Mouse (Mus musculus): ENCODE measurements around the gene Ucp1. TPM values are rescaled to one million over a fixed set of nuclear protein-coding genes. Genes with fewer than 3 reads are reported as not detected.
"Not testable (repeated sequence)": the region's sequence is repeated elsewhere in the genome, so short reads cannot be mapped to it uniquely, and the experiment has no call there.

Ucp1 gene
- polyA plus RNA-seq, 1 experiment from 2014 or later, result 0.23 TPM

DNA sequence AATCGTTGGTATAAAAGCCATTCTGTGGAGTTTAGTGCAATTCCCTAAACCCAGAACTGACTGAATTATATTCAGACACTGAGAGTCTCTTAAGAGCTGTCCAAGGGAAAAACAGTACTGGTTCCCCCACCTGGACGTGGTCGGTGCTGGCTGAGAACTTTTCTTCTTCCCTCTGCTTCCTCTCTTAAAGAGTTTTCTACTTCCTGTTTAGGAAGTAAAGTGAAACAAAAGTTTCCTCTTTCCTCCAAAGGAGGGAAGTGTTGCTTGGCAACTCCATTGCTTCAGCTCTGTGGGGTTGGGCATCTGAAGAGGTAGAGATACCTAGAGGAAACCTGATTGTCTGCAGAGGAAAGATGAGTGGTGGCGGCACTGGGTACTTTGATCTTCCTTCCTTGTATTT lies 7.2 kb downstream of the Ucp1 start:
- H3K4me1 ChIP-seq, result no peaks in the 10 kb centered on the region
- no peaks in the 10 kb centered on the region for H3K27me3 ChIP-seq
- no peak overlapping the region for H3K27ac ChIP-seq (replicated peaks)
- no peak overlapping the region for H3K4me3 ChIP-seq
- H3K4me2 ChIP-seq (replicated peaks), result no peak overlapping the region
- ATAC-seq (replicated peaks), result no peak
- 85% methylated on average over 4 of the region's 4 CpGs for WGBS
- H3K9ac ChIP-seq (replicated peaks), result no peak overlapping the region
- no peaks in the 10 kb centered on the region for H3K36me3 ChIP-seq
- H3K9me3 ChIP-seq, result no peaks in the 10 kb centered on the region

DNA sequence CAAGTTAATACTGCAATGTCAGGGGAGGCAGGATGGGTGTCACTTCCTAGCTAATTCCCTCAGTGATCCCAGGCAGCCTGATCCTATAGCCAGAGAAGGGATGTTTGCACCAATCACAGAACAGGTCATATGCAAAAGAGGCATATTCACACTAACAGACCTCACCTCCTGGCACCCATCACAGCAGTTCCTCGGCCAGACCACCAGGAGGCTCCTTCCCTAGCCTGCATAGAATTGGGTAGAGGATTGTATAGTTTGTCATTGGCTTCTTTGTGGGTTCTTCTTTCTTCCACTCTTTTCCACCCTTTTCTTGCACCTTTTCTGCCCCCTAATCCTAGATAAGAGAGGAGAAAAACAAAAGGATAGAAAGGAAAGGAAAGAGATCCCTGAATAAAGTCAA lies 10.0 kb downstream of the Ucp1 start:
- Histone ChIP-seq H3K4me2 (replicated peaks) (no peak overlapping the region), H3K4me1 (no peaks in the 10 kb centered on the region), H3K4me3 (no peak overlapping the region), H3K36me3 (no peaks in the 10 kb centered on the region), H3K27ac (replicated peaks) (no peak overlapping the region), H3K9ac (replicated peaks) (no peak overlapping the region), H3K27me3 (no peaks in the 10 kb centered on the region), H3K9me3 (no peaks in the 10 kb centered on the region)
- ATAC-seq (replicated peaks), result no peak
- 48% methylated on average over 1 of the region's 1 CpGs for WGBS

DNA sequence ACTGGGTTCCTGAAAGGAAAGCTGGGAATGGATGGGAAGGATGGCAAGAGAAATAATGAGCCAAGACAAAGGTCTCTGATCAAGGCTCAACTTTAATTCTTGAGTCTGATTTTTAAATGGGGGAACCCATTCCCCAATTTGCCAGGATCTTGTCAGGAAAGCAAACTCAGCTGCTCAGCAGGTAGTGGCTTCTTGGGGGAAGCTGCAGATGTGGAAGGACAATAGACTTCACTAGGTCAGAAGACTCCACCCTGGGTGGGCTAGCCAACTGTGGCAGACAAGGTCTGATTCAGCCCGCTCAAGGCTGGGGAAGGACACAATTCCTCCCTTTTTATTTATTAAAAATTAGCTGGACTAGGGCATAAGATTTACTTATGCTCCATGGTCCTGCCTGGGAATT lies 14.8 kb downstream of the Ucp1 start:
- Histone ChIP-seq H3K4me2 (replicated peaks) (no peak overlapping the region), H3K36me3 (no peaks in the 10 kb centered on the region), H3K4me3 (no peak overlapping the region), H3K9ac (replicated peaks) (no peak overlapping the region), H3K9me3 (no peaks in the 10 kb centered on the region), H3K27ac (replicated peaks) (no peak overlapping the region), H3K27me3 (no peaks in the 10 kb centered on the region), H3K4me1 (no peaks in the 10 kb centered on the region)
- WGBS, result 95% methylated on average over 1 of the region's 1 CpGs
- ATAC-seq (replicated peaks), result no peak

DNA sequence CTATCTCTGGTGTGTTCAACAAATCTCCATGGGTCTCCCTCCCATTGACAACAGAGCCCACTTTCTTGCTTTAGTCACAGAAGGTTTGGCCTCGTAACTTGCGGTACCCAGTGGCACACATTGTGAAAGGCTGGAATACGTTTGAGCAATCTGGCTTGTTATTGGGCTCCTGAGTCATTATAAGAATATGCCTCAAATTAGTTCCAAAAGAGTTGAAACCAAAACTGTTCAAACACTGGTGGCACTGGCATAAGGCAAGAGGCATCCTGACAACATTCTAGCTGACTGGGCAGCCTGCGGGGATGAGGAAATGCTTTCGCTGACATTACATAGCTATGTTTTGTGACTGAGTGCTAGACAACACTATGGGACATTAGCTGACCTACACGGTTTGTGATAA lies 19.7 kb downstream of the Ucp1 start:
- ATAC-seq (replicated peaks), result no peak
- Histone ChIP-seq H3K4me1 (no peaks in the 10 kb centered on the region), H3K36me3 (peaks cover 7% of the 10 kb centered on the region; the same call in 1 of the 2 replicates), H3K27ac (replicated peaks) (no peak overlapping the region), H3K9me3 (no peaks in the 10 kb centered on the region), H3K4me2 (replicated peaks) (no peak overlapping the region), H3K9ac (replicated peaks) (no peak overlapping the region), H3K4me3 (no peak overlapping the region), H3K27me3 (no peaks in the 10 kb centered on the region)
- 80% methylated on average over 6 of the region's 6 CpGs for WGBS

DNA sequence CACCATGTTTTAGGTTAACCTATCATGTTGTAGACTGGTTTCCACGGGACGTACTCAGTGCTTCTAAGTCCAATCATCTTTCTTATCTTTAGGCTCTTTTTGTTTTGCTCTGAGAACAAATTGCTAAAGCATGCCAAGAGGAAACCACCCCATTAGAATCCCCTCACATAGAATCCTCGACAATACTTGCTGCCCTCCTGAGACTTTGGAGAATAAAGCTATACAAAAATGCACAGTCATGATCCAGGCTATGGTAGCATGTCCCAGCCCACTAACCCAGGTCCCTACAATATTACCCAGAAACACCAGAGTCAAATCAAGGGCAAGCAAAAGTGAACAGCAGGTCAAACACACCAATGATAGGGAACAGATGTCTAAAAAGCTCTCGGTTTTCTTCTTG lies 24.9 kb downstream of the Ucp1 start:
- WGBS, result 87% methylated on average over 4 of the region's 4 CpGs
- H3K4me2 ChIP-seq (replicated peaks); H3K4me1 ChIP-seq; ATAC-seq (replicated peaks); H3K9ac ChIP-seq (replicated peaks); H3K27ac ChIP-seq (replicated peaks); H3K4me3 ChIP-seq; H3K27me3 ChIP-seq; H3K9me3 ChIP-seq: not testable (repeated sequence)
- peaks cover 43% of the 10 kb centered on the region for H3K36me3 ChIP-seq

DNA sequence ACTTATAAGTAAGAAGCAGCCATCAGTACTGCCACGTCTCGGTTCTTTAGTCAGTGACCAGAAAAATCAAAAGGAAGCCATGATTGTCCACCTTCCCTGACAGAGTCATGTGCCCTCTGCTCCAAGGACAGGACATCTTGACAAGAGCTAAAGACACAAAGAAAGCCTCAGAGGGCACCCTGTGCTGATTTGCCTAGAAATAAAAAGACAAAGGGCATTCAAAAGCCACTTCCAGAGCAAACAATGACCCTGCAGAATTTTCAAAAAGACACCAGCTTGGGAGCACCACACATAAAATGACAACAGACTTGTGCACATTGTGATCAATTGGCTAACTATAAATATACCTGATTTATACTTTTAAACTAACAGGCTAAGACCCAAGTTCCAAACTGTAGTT lies 25.5 kb downstream of the Ucp1 start:
- 83% methylated on average over 2 of the region's 2 CpGs for WGBS
- peaks cover 47% of the 10 kb centered on the region for H3K36me3 ChIP-seq

DNA sequence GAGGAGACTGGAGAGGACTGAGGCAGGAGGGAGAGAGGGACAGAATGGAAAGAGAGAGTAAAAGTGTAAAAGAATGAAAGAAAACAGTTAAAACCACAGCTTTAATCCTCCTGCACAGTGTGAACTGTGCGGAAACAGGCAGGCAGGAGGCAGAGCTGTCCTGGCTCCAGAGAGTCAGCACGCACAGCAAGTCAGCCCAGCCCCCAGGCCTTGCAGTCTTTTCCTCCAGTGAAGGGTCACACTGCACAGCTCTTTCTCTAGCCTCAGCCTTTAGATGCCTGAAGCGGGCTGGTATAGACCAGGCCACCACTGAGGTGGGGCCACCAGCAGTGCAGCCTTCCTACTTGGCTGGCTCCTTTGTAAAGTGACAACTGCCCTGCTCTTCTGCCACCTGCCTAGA lies 30.4 kb downstream of the Ucp1 start:
- no peak overlapping the region for H3K4me2 ChIP-seq (replicated peaks)
- H3K36me3 ChIP-seq, result peaks cover 71% of the 10 kb centered on the region
- H3K9ac ChIP-seq (replicated peaks), result no peak overlapping the region
- no peak overlapping the region for H3K27ac ChIP-seq (replicated peaks)
- H3K9me3 ChIP-seq, result no peaks in the 10 kb centered on the region
- no peaks in the 10 kb centered on the region for H3K4me1 ChIP-seq
- no peaks in the 10 kb centered on the region for H3K27me3 ChIP-seq
- H3K4me3 ChIP-seq, result no peak overlapping the region
- ATAC-seq (replicated peaks), result no peak
- 40% methylated on average over 3 of the region's 3 CpGs for WGBS

More for the DNA sequence above, 25.5 kb downstream of the Ucp1 start:
- no peak overlapping the region for H3K9ac ChIP-seq (replicated peaks)
- no peaks in the 10 kb centered on the region for H3K9me3 ChIP-seq
- no peaks in the 10 kb centered on the region for H3K27me3 ChIP-seq
- H3K4me1 ChIP-seq, result no peaks in the 10 kb centered on the region
- H3K27ac ChIP-seq (replicated peaks), result no peak overlapping the region
- no peak for ATAC-seq (replicated peaks)
- no peak overlapping the region for H3K4me3 ChIP-seq
- H3K4me2 ChIP-seq (replicated peaks), result no peak overlapping the region

DNA sequence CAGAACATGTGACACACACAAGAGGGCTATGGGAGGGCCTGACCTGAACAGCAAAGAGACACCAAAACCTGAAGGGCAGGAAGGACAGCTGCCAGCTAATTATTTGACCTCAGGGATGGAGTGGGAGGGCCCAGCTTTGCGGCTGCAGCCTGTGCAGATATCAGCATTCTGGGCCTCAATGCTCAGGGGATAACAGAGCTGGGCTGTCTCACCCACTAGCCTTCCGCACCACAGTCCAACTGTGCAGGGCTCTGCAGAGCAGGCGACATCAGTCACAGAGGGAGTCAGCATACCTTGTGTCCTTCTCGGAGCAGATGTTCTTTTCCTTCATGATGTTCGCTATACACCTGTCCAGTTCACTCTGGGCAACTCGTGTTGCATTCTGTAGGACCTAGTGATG lies 32.2 kb downstream of the Ucp1 start:
- Histone ChIP-seq H3K27me3 (no peaks in the 10 kb centered on the region), H3K36me3 (peaks cover 61% of the 10 kb centered on the region), H3K9me3 (no peaks in the 10 kb centered on the region), H3K9ac (replicated peaks) (no peak overlapping the region), H3K4me3 (no peak overlapping the region), H3K27ac (replicated peaks) (no peak overlapping the region), H3K4me2 (replicated peaks) (no peak overlapping the region), H3K4me1 (no peaks in the 10 kb centered on the region)
- WGBS, result 94% methylated on average over 6 of the region's 6 CpGs
- no peak for ATAC-seq (replicated peaks)

DNA sequence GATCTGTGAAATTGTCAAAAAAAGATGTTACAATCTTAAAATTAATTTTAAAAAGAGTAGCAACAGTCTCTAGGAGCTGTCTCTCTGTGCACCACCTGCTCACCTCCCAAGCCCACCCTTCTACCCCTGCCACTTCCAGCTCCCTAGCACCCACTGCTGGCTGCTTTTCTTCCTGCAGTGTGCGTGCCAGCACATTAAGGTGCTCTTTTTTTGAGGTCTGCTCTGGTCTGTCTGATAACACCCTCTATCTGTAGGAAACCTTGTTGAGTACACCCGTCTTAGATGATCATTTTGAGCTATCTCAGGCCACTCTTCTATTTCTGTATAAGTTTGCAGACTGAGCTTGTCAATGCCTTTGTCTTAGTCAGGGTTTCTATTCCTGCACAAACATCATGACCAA lies 32.9 kb downstream of the Ucp1 start:
- 86% methylated on average over 2 of the region's 2 CpGs for WGBS
- no peaks in the 10 kb centered on the region for H3K9me3 ChIP-seq
- ATAC-seq (replicated peaks), result no peak
- H3K27ac ChIP-seq (replicated peaks), result no peak overlapping the region
- H3K36me3 ChIP-seq, result peaks cover 58% of the 10 kb centered on the region
- no peaks in the 10 kb centered on the region for H3K4me1 ChIP-seq
- no peak overlapping the region for H3K4me3 ChIP-seq
- H3K9ac ChIP-seq (replicated peaks), result no peak overlapping the region
- H3K4me2 ChIP-seq (replicated peaks), result no peak overlapping the region
- H3K27me3 ChIP-seq, result no peaks in the 10 kb centered on the region

DNA sequence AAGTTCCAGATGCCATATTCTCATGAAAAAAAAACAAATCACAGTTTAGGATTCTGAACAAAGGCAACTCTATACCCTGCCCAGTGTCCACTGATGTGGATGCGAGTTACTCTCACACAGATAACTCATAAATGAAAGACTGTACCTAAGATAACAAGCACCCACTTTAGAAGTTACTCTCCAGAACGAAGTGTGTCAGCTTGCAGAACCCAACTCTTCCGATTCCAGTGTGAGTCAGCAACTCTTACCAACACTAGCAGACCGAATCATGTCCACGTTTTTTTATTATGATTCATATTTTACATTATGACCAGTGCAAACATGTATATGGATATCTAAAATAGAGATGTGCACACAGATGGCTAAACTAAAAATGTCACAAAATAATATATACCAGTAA lies 37.7 kb downstream of the Ucp1 start:
- peaks cover 28% of the 10 kb centered on the region; the same call in 1 of the 2 replicates for H3K36me3 ChIP-seq
- H3K27me3 ChIP-seq, result no peaks in the 10 kb centered on the region
- no peak for ATAC-seq (replicated peaks)
- no peak overlapping the region for H3K4me3 ChIP-seq
- 96% methylated on average over 5 of the region's 5 CpGs for WGBS
- H3K4me2 ChIP-seq (replicated peaks), result no peak overlapping the region
- no peak overlapping the region for H3K9ac ChIP-seq (replicated peaks)
- peaks cover 25% of the 10 kb centered on the region for H3K4me1 ChIP-seq
- H3K27ac ChIP-seq (replicated peaks), result no peak overlapping the region
- no peaks in the 10 kb centered on the region for H3K9me3 ChIP-seq

DNA sequence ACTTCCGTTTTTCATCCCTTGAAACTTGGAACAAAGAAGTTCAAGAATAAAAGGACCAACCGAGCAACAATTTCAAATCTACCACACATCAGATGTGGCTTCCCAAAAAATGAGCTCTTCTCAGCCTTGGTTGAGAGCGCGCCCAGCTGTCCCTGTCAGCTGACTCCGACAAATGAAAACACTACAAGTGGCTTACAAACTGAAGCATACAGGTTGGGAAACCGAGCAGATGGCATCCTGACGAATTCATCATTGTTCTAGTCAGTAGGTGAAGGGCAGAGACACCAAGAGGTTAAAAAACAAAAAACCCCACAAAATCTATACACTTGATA lies 41.4 kb downstream of the Ucp1 start:
- H3K4me3 ChIP-seq, result peak overlapping the region; percentile 88
- ATAC-seq (replicated peaks), result peak; percentile 27
- H3K27me3 ChIP-seq, result no peaks in the 10 kb centered on the region
- H3K4me1 ChIP-seq, result peaks cover 27% of the 10 kb centered on the region
- peak overlapping the region; percentile 90 for H3K27ac ChIP-seq (replicated peaks)
- no peaks in the 10 kb centered on the region for H3K9me3 ChIP-seq
- peaks cover 14% of the 10 kb centered on the region; the same call in 1 of the 2 replicates for H3K36me3 ChIP-seq
- 6% methylated on average over 7 of the region's 7 CpGs for WGBS
- peak overlapping the region; percentile 80 for H3K9ac ChIP-seq (replicated peaks)
- peak overlapping the region; percentile 76 for H3K4me2 ChIP-seq (replicated peaks)

DNA sequence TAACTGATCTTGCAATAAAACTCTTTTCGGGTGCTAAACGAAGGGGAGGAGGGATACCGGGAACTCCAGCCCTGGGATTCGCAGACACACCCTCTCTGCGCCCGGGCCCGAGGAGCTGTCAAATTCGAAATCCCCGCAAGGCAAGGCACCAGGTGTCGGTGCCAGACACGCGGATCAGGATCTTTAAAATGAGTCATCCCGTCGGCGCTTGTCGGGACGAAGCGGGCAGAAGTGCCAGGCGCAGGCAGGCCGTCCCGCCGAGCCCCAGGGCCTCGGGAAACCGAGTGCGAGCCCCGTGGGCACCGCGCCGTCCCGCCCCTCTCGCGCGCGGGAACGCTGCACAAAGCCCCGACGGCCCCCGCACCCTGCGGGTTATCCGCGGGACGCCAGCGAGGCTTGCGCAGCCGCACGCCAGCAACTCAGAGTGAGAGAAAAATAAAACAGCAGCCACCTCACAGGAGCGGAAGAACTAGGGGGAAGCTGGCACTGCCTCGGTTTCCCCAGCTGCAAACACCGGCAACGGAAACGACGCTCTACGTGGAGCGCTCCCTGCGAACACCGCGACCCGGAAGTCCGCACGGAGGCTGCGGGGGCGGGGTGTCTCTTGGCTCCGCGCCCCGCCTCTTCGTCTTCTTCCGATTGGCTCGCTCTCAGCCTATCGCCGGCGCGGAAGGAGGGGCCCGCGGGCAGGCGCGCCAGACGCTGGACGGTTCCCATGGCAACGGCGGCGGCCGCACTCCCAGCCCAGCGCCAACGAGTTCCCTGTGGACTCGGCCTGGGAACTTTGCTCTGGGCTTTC lies 41.9 kb downstream of the Ucp1 start, which contains the start of gene Elmod2:
TSS of gene Elmod2 (minus strand) at position 588 of the 799 bp plus-strand sequence.
- Histone ChIP-seq H3K9me3 (no peaks in the 10 kb centered on the region), H3K4me2 (replicated peaks) (peak within 1 kb of the TSS; percentile 76), H3K4me1 (peaks cover 27% of the 10 kb centered on the region), H3K27ac (replicated peaks) (peak within 1 kb of the TSS; percentile 90), H3K36me3 (peaks cover 12% of the 10 kb centered on the region; the same call in 1 of the 2 replicates), H3K9ac (replicated peaks) (peak within 1 kb of the TSS; percentile 80), H3K4me3 (peak within 1 kb of the TSS; percentile 88), H3K27me3 (no peaks in the 10 kb centered on the region)
- ATAC-seq (replicated peaks), result peak; percentile 99
- under 1% methylated on average over 84 of the region's 85 CpGs for WGBS

DNA sequence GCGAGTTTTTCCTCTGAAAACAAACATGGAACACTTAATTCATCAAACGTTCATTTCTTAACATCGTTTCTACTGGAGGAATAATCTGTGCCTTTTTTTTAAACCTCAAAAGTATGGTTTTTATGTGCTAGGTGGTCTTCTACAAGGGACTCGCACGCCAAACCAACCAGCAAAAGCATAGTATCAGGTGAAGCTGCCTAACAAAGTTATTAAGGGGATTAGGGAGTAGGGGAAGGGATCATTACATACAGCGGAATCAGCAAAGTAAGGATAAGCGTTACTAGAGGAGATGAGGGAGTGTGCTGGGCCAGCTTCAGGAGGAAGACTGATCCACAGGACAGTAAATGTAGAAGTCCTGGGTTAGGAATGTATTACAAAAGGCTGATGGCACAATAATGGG lies 42.7 kb downstream of the Ucp1 start:
- Histone ChIP-seq H3K36me3 (0 out of 2 replicates have a peak, but pooled peaks cover 6% of the 10 kb centered on the region), H3K27ac (replicated peaks) (no peak overlapping the region), H3K4me3 (peak overlapping the region; percentile 88), H3K27me3 (no peaks in the 10 kb centered on the region), H3K4me1 (peaks cover 27% of the 10 kb centered on the region), H3K4me2 (replicated peaks) (peak overlapping the region; percentile 58), H3K9me3 (no peaks in the 10 kb centered on the region), H3K9ac (replicated peaks) (0 out of 2 replicates have a peak overlapping the region, but pooled peaks have one; percentile 8)
- ATAC-seq (replicated peaks), result no peak; the same call in 1 of the 2 replicates
- 6% methylated on average over 7 of the region's 7 CpGs for WGBS
